Mouse (Mus musculus): Measurements from ENCODE around the gene Cdh23. TPM values are rescaled to one million over a fixed set of nuclear protein-coding genes. Genes with fewer than 3 reads are reported as not detected.
A peak's percentile ranks its signal among the peaks of the same experiment; 100 is the strongest.

Gene Cdh23
- polyA plus RNA-seq, 1 experiment from 2014 or later: 0.87 TPM

DNA sequence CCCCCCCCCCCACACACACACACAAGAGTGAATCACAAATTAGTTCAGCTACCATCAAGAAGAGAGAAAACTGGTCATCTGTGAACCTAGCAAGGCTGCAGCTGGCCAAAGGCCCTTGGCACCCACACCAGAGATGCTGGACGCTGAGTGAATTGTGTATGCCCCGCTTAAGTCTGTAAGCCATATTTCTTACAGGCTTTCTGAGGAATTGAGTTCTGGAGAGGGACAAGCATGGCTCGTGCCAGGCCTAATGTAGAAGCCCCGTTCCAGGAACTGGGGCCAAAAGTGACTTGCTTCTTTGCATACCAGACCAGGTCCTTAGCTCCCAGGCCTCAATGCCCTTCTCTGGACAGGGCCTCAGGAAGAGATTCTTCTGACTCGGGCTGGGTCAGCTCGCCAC, 132.2 kb downstream of the Cdh23 start:
- no peak for DNase-seq (ENCODE audit: low spot score)
- no peak overlapping the region for H3K4me2 ChIP-seq (ENCODE audit: low read depth, low read length)
- H3K4me3 ChIP-seq (ENCODE audit: low read depth, low read length): no peak overlapping the region
- no peak overlapping the region for H3K9ac ChIP-seq (replicated peaks; ENCODE audit: low read length)
- no peak overlapping the region for H3K27ac ChIP-seq (replicated peaks; ENCODE audit: low read depth, low read length)
- no peaks in the 10 kb centered on the region for H3K27me3 ChIP-seq (ENCODE audit: control insufficient read depth, insufficient read depth, low read length)
- no peaks in the 10 kb centered on the region for H3K9me3 ChIP-seq (replicated peaks; ENCODE audit: control insufficient read depth, low read length)
- no peak for ATAC-seq (replicated peaks; ENCODE audit: insufficient number of reproducible peaks, low FRiP score, low TSS enrichment, low read depth)
- no peaks in the 10 kb centered on the region for H3K36me3 ChIP-seq (replicated peaks; ENCODE audit: control insufficient read depth, insufficient read depth, low read depth, low read length)
- no peaks in the 10 kb centered on the region; the same call in 1 of the 2 replicates for H3K4me1 ChIP-seq (ENCODE audit: control insufficient read depth, insufficient read depth, low read length)
- 81% methylated on average over 6 of the region's 6 CpGs for WGBS

- Histone ChIP-seq H3K27ac (replicated peaks; ENCODE audit: low read depth, low read length) (no peak overlapping the region), H3K4me2 (ENCODE audit: low read depth, low read length) (0 out of 2 replicates have a peak overlapping the region, but pooled peaks have one; percentile 13), H3K9me3 (replicated peaks; ENCODE audit: control insufficient read depth, low read length) (no peaks in the 10 kb centered on the region), H3K4me3 (ENCODE audit: low read depth, low read length) (no peak overlapping the region), H3K9ac (replicated peaks; ENCODE audit: low read length) (peak overlapping the region; percentile 37; the same call in 1 of the 2 replicates), H3K4me1 (ENCODE audit: control insufficient read depth, insufficient read depth, low read length) (no peaks in the 10 kb centered on the region; the same call in 1 of the 2 replicates), H3K27me3 (ENCODE audit: control insufficient read depth, insufficient read depth, low read length) (no peaks in the 10 kb centered on the region), H3K36me3 (replicated peaks; ENCODE audit: control insufficient read depth, insufficient read depth, low read depth, low read length) (no peaks in the 10 kb centered on the region)
- no peak for DNase-seq (ENCODE audit: low spot score)
- 23% methylated on average over 7 of the region's 7 CpGs for WGBS
- no peak for ATAC-seq (replicated peaks; ENCODE audit: insufficient number of reproducible peaks, low FRiP score, low TSS enrichment, low read depth)
These were observed 133.3 kb downstream of the Cdh23 start for GRCm38 (mm10) chr10:60562946-60563345.

DNA sequence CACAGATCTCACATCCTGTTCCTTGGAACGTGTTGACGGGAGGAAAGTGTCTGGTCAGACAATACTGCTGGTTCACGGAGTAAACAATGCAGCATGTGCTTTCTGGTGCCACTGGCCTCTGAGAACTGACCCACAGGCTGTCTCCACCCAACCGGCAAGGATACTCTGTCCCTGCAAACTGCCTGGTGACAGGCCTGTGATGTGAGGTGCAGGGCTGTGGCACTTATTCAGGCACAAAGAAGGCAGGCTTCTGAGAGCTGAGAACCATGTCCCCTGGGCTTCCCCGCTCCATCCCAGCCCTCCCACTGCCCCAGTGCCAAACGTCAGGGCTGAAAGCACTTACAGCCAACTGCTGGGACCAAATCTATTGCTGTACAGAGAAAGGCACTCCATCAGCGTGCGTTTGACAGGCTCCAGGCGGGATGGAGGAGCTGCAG, 137.8 kb downstream of the Cdh23 start:
- no peaks in the 10 kb centered on the region for H3K9me3 ChIP-seq (replicated peaks; ENCODE audit: control insufficient read depth, low read length)
- no peaks in the 10 kb centered on the region for H3K4me1 ChIP-seq (ENCODE audit: control insufficient read depth, insufficient read depth, low read length)
- no peak overlapping the region for H3K27ac ChIP-seq (replicated peaks; ENCODE audit: low read depth, low read length)
- no peak overlapping the region for H3K4me2 ChIP-seq (ENCODE audit: low read depth, low read length)
- DNase-seq (ENCODE audit: low spot score): no peak
- no peak overlapping the region for H3K4me3 ChIP-seq (ENCODE audit: low read depth, low read length)
- no peak overlapping the region for H3K9ac ChIP-seq (replicated peaks; ENCODE audit: low read length)
- no peak for ATAC-seq (replicated peaks; ENCODE audit: insufficient number of reproducible peaks, low FRiP score, low TSS enrichment, low read depth)
- 34% methylated on average over 9 of the region's 9 CpGs for WGBS
- H3K36me3 ChIP-seq (replicated peaks; ENCODE audit: control insufficient read depth, insufficient read depth, low read depth, low read length): no peaks in the 10 kb centered on the region
- H3K27me3 ChIP-seq (ENCODE audit: control insufficient read depth, insufficient read depth, low read length): no peaks in the 10 kb centered on the region

DNA sequence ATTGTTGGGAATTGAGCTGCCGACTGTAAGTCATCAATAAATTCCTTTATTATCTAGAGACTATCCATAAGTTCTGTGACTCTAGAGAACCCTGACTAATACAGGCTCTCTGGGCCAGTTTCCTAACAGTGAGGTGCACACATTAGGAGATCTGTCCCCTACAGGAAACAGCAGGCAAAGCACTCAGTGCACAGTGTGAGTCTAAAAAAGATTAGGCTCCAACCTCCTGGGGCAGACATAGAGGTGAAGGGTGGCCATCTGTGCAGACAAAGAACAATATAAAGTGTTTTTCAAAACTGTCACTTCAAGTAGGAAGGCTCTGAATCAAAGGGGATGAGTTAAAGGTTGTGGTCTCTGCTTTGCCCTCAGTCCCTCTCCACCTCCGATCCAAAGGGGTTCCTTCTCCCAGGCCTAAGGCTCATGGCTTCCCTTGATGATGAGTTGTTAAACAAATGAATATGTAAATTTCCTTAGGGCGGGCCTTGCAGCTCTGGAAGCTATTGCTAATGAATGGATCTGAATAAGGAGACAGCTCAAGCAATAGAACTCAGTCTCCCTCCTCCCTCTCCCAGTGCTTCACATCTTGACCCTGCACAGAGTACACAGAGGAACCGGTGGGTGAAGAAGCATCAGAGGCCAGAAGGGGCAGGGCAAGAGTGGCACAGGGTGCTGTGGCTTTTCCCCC, 143.2 kb downstream of the Cdh23 start:
- Histone ChIP-seq H3K4me1 (ENCODE audit: control insufficient read depth, insufficient read depth, low read length) (no peaks in the 10 kb centered on the region), H3K27me3 (ENCODE audit: control insufficient read depth, insufficient read depth, low read length) (no peaks in the 10 kb centered on the region), H3K9me3 (replicated peaks; ENCODE audit: control insufficient read depth, low read length) (no peaks in the 10 kb centered on the region), H3K27ac (replicated peaks; ENCODE audit: low read depth, low read length) (no peak overlapping the region), H3K4me3 (ENCODE audit: low read depth, low read length) (no peak overlapping the region), H3K4me2 (ENCODE audit: low read depth, low read length) (no peak overlapping the region), H3K36me3 (replicated peaks; ENCODE audit: control insufficient read depth, insufficient read depth, low read depth, low read length) (no peaks in the 10 kb centered on the region), H3K9ac (replicated peaks; ENCODE audit: low read length) (no peak overlapping the region)
- ATAC-seq (replicated peaks; ENCODE audit: insufficient number of reproducible peaks, low FRiP score, low TSS enrichment, low read depth) (no peak), DNase-seq (ENCODE audit: low spot score) (no peak)
- WGBS: 61% methylated on average over 3 of the region's 4 CpGs

GRCm38 (mm10) chr10:60539164-60539914, 157.0 kb downstream of the Cdh23 start:
- no peak overlapping the region for H3K4me3 ChIP-seq (ENCODE audit: low read depth, low read length)
- DNase-seq (ENCODE audit: low spot score) (no peak), ATAC-seq (replicated peaks; ENCODE audit: insufficient number of reproducible peaks, low FRiP score, low TSS enrichment, low read depth) (no peak)
- H3K4me2 ChIP-seq (ENCODE audit: low read depth, low read length): no peak overlapping the region
- H3K9ac ChIP-seq (replicated peaks; ENCODE audit: low read length): no peak overlapping the region
- no peaks in the 10 kb centered on the region for H3K4me1 ChIP-seq (ENCODE audit: control insufficient read depth, insufficient read depth, low read length)
- no peaks in the 10 kb centered on the region for H3K9me3 ChIP-seq (replicated peaks; ENCODE audit: control insufficient read depth, low read length)
- H3K27me3 ChIP-seq (ENCODE audit: control insufficient read depth, insufficient read depth, low read length): no peaks in the 10 kb centered on the region
- no peaks in the 10 kb centered on the region for H3K36me3 ChIP-seq (replicated peaks; ENCODE audit: control insufficient read depth, insufficient read depth, low read depth, low read length)
- 82% methylated on average over 18 of the region's 18 CpGs for WGBS
- H3K27ac ChIP-seq (replicated peaks; ENCODE audit: low read depth, low read length): no peak overlapping the region

DNA sequence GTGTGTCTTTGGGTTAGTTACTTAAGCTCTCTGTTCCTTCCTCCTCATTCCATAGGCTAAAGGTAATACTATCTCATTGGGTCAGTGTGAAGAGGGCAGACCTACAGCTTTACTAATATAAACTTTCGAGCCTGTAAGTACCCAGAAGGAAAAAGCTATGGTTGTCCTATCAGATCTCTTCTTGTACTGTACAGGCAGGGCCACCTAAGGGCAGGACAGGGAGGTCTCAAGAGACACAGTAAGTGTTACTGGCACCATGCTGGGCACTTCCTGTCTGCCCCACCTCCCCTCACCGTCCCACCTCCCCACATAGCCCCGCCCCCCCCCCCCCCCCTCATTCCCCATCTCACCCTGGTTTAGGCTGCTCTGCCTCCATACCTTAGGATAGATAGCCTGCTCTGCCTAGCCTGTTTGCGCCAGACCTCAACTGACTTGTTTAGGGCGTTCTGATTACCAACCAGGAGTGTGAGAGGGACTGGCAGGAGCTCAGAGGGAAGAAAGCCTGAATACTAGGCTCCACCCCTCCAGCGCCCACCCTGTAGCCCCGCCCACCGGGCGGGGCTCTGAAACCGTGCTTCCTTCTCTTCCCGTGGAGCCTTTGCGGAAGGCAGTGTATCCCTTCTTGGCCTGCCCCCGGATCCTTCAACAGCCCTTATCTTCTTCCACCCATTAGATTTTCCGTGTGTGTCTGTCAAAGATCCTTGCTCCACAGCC, 160.0 kb downstream of the Cdh23 start:
- no peak for ATAC-seq (replicated peaks; ENCODE audit: insufficient number of reproducible peaks, low FRiP score, low TSS enrichment, low read depth)
- Histone ChIP-seq H3K4me3 (ENCODE audit: low read depth, low read length) (no peak overlapping the region), H3K9ac (replicated peaks; ENCODE audit: low read length) (no peak overlapping the region), H3K36me3 (replicated peaks; ENCODE audit: control insufficient read depth, insufficient read depth, low read depth, low read length) (no peaks in the 10 kb centered on the region), H3K4me1 (ENCODE audit: control insufficient read depth, insufficient read depth, low read length) (no peaks in the 10 kb centered on the region), H3K27me3 (ENCODE audit: control insufficient read depth, insufficient read depth, low read length) (no peaks in the 10 kb centered on the region), H3K27ac (replicated peaks; ENCODE audit: low read depth, low read length) (no peak overlapping the region), H3K9me3 (replicated peaks; ENCODE audit: control insufficient read depth, low read length) (no peaks in the 10 kb centered on the region), H3K4me2 (ENCODE audit: low read depth, low read length) (peak overlapping the region; percentile 5; the same call in 1 of the 2 replicates)
- peak; percentile 66 for DNase-seq (ENCODE audit: low spot score)
- WGBS: 15% methylated on average over 13 of the region's 14 CpGs

GRCm38 (mm10) chr10:60532502-60532901, 163.8 kb downstream of the Cdh23 start:
- Histone ChIP-seq H3K4me3 (ENCODE audit: low read depth, low read length) (no peak overlapping the region), H3K9ac (replicated peaks; ENCODE audit: low read length) (no peak overlapping the region), H3K4me2 (ENCODE audit: low read depth, low read length) (no peak overlapping the region), H3K27me3 (ENCODE audit: control insufficient read depth, insufficient read depth, low read length) (no peaks in the 10 kb centered on the region), H3K9me3 (replicated peaks; ENCODE audit: control insufficient read depth, low read length) (no peaks in the 10 kb centered on the region), H3K4me1 (ENCODE audit: control insufficient read depth, insufficient read depth, low read length) (no peaks in the 10 kb centered on the region), H3K36me3 (replicated peaks; ENCODE audit: control insufficient read depth, insufficient read depth, low read depth, low read length) (no peaks in the 10 kb centered on the region), H3K27ac (replicated peaks; ENCODE audit: low read depth, low read length) (no peak overlapping the region)
- no peak for DNase-seq (ENCODE audit: low spot score)
- whole genome bisulfite sequencing: 74% methylated on average over 4 of the region's 4 CpGs
- ATAC-seq (replicated peaks; ENCODE audit: insufficient number of reproducible peaks, low FRiP score, low TSS enrichment, low read depth): no peak
